Mouse (Mus musculus) CH12.LX (cell line): ENCODE results near the gene Klhl18. TPM values are rescaled to one million over a fixed set of nuclear protein-coding genes. Genes with fewer than 3 reads are reported as not detected.

Experiments used
- DNase-seq: peaks from one replicate; pipeline ENCODE4 v3.0.0-alpha.2; 2013; ENCODE audit errors: extremely low read depth
- H3K27ac ChIP-seq: 2 replicates; pipeline ENCODE4 v1.5.1; 2012; ENCODE audit warnings: low read depth, mild to moderate bottlenecking, control low read depth, moderate library complexity; ENCODE audit not compliant: insufficient read depth
- H3K27me3 ChIP-seq: replicated peaks from 2 replicates; pipeline ENCODE3; 2012; ENCODE audit warnings: inconsistent platforms
- H3K36me3 ChIP-seq, 2 experiments: replicated peaks in 1 of 2; 2 replicates each; pipeline versions ENCODE3 to v1.6.1; 2012; ENCODE audit warnings: inconsistent platforms in 1 of 2, low read length in 1 of 2, mild to moderate bottlenecking in 1 of 2, mixed read lengths in 1 of 2, moderate library complexity in 1 of 2; ENCODE audit not compliant: control insufficient read depth in 1 of 2, insufficient read depth in 1 of 2
- H3K4me1 ChIP-seq, 2 experiments: 2 replicates each; pipeline ENCODE4 v1.6.1; 2012; ENCODE audit warnings: inconsistent platforms in 1 of 2, moderate library complexity in 1 of 2; ENCODE audit not compliant: insufficient read depth in 2 of 2, control insufficient read depth in 1 of 2
- H3K4me2 ChIP-seq: 2 replicates; pipeline ENCODE4 v1.6.1; 2012; ENCODE audit warnings: low read depth, mild to moderate bottlenecking, control low read depth; ENCODE audit not compliant: poor library complexity, insufficient read depth, severe bottlenecking
- H3K4me3 ChIP-seq, 3 experiments: fragments of 150-350 bp in 1 of 3; sonication (generic) in 1 of 3; replicated peaks in 1 of 3; 2 replicates each; pipeline versions ENCODE3 to v1.5.1; 2011 to 2012; ENCODE audit warnings: low read depth in 2 of 3, low read length in 2 of 3, mild to moderate bottlenecking in 2 of 3, moderate library complexity in 2 of 3, control low read depth in 1 of 3, improper control_type of control experiment in 1 of 3, inconsistent platforms in 1 of 3, mixed read lengths in 1 of 3; ENCODE audit not compliant: poor library complexity in 1 of 3
- H3K79me2 ChIP-seq: replicated peaks from 2 replicates; pipeline ENCODE4 v1.6.1; 2012; ENCODE audit warnings: mild to moderate bottlenecking, moderate library complexity; ENCODE audit not compliant: control insufficient read depth, poor library complexity, insufficient read depth, severe bottlenecking; ENCODE audit errors: extremely low read depth
- H3K9ac ChIP-seq: 2 replicates; pipeline ENCODE4 v1.6.1; 2012; ENCODE audit warnings: low read depth, mild to moderate bottlenecking, control low read depth, moderate library complexity; ENCODE audit not compliant: insufficient read depth
- H3K9me3 ChIP-seq: replicated peaks from 2 replicates; pipeline ENCODE3; 2012; ENCODE audit warnings: low read length, inconsistent platforms, mixed read lengths
- BHLHE40 ChIP-seq: IDR thresholded peaks from 2 replicates; pipeline ENCODE4 v1.6.1; 2011; ENCODE audit warnings: mild to moderate bottlenecking, low read depth, low read length, improper control_type of control experiment
- CHD1 ChIP-seq: IDR thresholded peaks from 2 replicates; pipeline ENCODE4 v1.6.1; 2012; ENCODE audit warnings: low read depth, low read length, improper control_type of control experiment, inconsistent platforms
- CHD2 ChIP-seq: IDR thresholded peaks from 2 replicates; pipeline ENCODE4 v1.6.1; 2011; ENCODE audit warnings: low read length, improper control_type of control experiment
- E2F4 ChIP-seq: IDR thresholded peaks from 2 replicates; pipeline ENCODE4 v1.6.1; 2011; ENCODE audit warnings: low read depth, low read length, improper control_type of control experiment; ENCODE audit not compliant: insufficient replicate concordance
- EP300 ChIP-seq: IDR thresholded peaks from 2 replicates; pipeline ENCODE4 v1.6.1; 2011; ENCODE audit warnings: low read length, improper control_type of control experiment
- GABPA ChIP-seq: IDR thresholded peaks from 2 replicates; pipeline ENCODE4 v1.6.1; 2012; ENCODE audit warnings: low read depth, low read length, improper control_type of control experiment, inconsistent platforms; ENCODE audit not compliant: insufficient replicate concordance
- IRF4 ChIP-seq: IDR thresholded peaks from 2 replicates; pipeline ENCODE4 v1.6.1; 2014; ENCODE audit warnings: low read depth, mild to moderate bottlenecking, inconsistent platforms, low read length, improper control_type of control experiment
- JUN ChIP-seq: IDR thresholded peaks from 2 replicates; pipeline ENCODE4 v1.6.1; 2011; ENCODE audit warnings: low read depth, mild to moderate bottlenecking, low read length, improper control_type of control experiment, moderate library complexity; ENCODE audit not compliant: insufficient read depth
- JUND ChIP-seq: conservative IDR thresholded peaks from 2 replicates; pipeline ENCODE4 v1.6.1; 2011; ENCODE audit warnings: low read depth, low read length, improper control_type of control experiment
- KAT2A ChIP-seq: IDR thresholded peaks from 2 replicates; pipeline ENCODE4 v1.6.1; 2012; ENCODE audit warnings: low read length, improper control_type of control experiment, inconsistent platforms; ENCODE audit not compliant: insufficient replicate concordance
- MAFK ChIP-seq: IDR thresholded peaks from 2 replicates; pipeline ENCODE4 v1.6.1; 2011; ENCODE audit warnings: low read length, improper control_type of control experiment; ENCODE audit not compliant: insufficient replicate concordance
- MAX ChIP-seq: IDR thresholded peaks from 2 replicates; pipeline ENCODE4 v1.6.1; 2011; ENCODE audit warnings: low read length, improper control_type of control experiment
- MAZ ChIP-seq: IDR thresholded peaks from 2 replicates; pipeline ENCODE4 v1.6.1; 2012; ENCODE audit warnings: low read depth, mild to moderate bottlenecking, inconsistent platforms, low read length, improper control_type of control experiment, moderate library complexity
- MXI1 ChIP-seq: IDR thresholded peaks from 2 replicates; pipeline ENCODE4 v1.6.1; 2011; ENCODE audit warnings: mild to moderate bottlenecking, low read depth, low read length, improper control_type of control experiment
- MYC ChIP-seq: IDR thresholded peaks from 2 replicates; pipeline ENCODE4 v1.6.1; 2011; ENCODE audit warnings: low read depth, mild to moderate bottlenecking, improper control_type of control experiment, low read length
- NRF1 ChIP-seq: IDR thresholded peaks from 2 replicates; pipeline ENCODE4 v1.6.1; 2014; ENCODE audit warnings: low read depth, mild to moderate bottlenecking, inconsistent platforms, low read length, improper control_type of control experiment, moderate library complexity
- POLR2A ChIP-seq: IDR thresholded peaks from 2 replicates; pipeline ENCODE4 v1.6.1; 2011; ENCODE audit warnings: low read depth, mild to moderate bottlenecking, improper control_type of control experiment, low read length
- POLR2AphosphoS2 ChIP-seq: IDR thresholded peaks from 2 replicates; pipeline ENCODE4 v1.6.1; 2011; ENCODE audit warnings: low read depth, low read length, improper control_type of control experiment
- RAD21 ChIP-seq: IDR thresholded peaks from 2 replicates; pipeline ENCODE4 v1.6.1; 2011; ENCODE audit warnings: low read depth, mild to moderate bottlenecking, low read length, improper control_type of control experiment, moderate library complexity
- RCOR1 ChIP-seq: conservative IDR thresholded peaks from 2 replicates; pipeline ENCODE4 v1.6.1; 2012; ENCODE audit warnings: low read depth, mild to moderate bottlenecking, inconsistent platforms, low read length, improper control_type of control experiment
- TBP ChIP-seq: conservative IDR thresholded peaks from 2 replicates; pipeline ENCODE4 v1.6.1; 2011; ENCODE audit warnings: low read depth, low read length, improper control_type of control experiment
- TCF12 ChIP-seq: IDR thresholded peaks from 2 replicates; pipeline ENCODE4 v1.6.1; 2014; ENCODE audit warnings: low read depth, mild to moderate bottlenecking, inconsistent platforms, low read length, improper control_type of control experiment
- USF2 ChIP-seq: conservative IDR thresholded peaks from 2 replicates; pipeline ENCODE4 v1.6.1; 2011; ENCODE audit warnings: low read depth, low read length, improper control_type of control experiment
- ZC3H11A ChIP-seq: IDR thresholded peaks from 2 replicates; pipeline ENCODE4 v1.6.1; 2012; ENCODE audit warnings: low read depth, mild to moderate bottlenecking, inconsistent platforms, low read length, improper control_type of control experiment
- ZKSCAN1 ChIP-seq: IDR thresholded peaks from 2 replicates; pipeline ENCODE4 v1.6.1; 2012; ENCODE audit warnings: low read depth, inconsistent platforms, low read length, improper control_type of control experiment, borderline replicate concordance
- ZMIZ1 ChIP-seq: IDR thresholded peaks from 2 replicates; pipeline ENCODE4 v1.6.1; 2012; ENCODE audit warnings: low read depth, mild to moderate bottlenecking, inconsistent platforms, low read length, improper control_type of control experiment
- ZNF384 ChIP-seq: IDR thresholded peaks from 2 replicates; pipeline ENCODE4 v1.6.1; 2012; ENCODE audit warnings: low read depth, low read length, improper control_type of control experiment, inconsistent platforms
- dilution Hi-C: fragments of 300-500 bp; cut with MboI; formaldehyde crosslinking; loops from 2 replicates; pipeline ENCODE4 v1.14.3; 2020; ENCODE audit warnings: low sequenced_read_pairs; ENCODE audit not compliant: extremely low pct_unique_long_range_greater_than_20kb, extremely low pct_ligation_motif_present
- in situ Hi-C: fragments of 300-500 bp; cut with MboI; formaldehyde crosslinking; loops from 3 replicates; pipeline ENCODE4 v1.14.3; 2019; ENCODE audit warnings: low sequenced_read_pairs, low pct_ligation_motif_present, low pct_unique_long_range_greater_than_20kb, mixed read lengths
- polyA plus RNA-seq: library from polyadenylated mRNA; unstranded; fragments of >175 nt; gene quantifications from 2 replicates; pipeline ENCODE4 v1.2.1, GENCODE M21; 2012; ENCODE audit warnings: low read depth; ENCODE audit not compliant: insufficient read length
- total RNA-seq, 2 experiments: library from RNA; depleted of rRNA; stranded (reverse); fragments of 300-350 nt in 1 of 2; fragments of >200 nt in 1 of 2; gene quantifications; 2 replicates each; pipeline ENCODE4 v1.2.3; 2012 to 2014

Gene Klhl18
- total and polyA plus RNA-seq, 3 experiments: 3.0 to 10.1 (median 4.8) TPM

DNA sequence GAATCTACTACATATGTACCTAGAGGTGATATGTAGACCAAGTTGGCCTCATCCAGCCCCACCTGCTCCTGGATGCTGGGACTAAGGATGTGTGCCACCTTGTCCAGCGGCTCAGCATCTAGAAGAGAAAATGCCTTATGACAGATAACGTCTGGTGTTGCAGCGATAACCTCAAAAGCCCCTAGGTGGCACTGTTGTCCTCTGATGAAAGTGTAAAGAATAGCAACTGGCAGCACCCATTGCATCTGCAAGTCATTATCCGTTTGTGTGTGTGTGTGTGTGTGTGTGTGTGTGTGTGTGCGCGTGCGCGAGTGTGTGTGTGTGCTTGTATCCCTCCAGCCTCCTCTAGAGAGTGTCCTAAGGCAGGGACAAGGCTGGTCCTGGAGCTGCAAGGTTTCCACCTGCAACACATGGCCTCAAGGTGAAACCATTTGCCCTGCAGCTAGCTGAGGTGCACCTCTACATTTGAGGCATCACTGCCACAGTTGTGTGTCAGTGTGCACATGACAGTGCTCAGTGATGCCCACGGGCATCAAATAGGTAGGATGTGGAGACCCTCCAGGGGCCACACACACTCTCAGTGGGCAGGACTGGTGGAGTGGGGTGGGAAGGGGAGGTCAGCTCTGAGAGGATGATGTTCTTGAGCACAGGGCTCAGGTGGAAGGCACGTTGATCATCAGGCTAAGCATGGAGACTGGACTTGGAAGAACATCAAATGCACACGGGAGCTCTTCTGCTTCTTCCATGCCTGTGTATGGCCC is 27.5 kb downstream of the Klhl18 start (continued):
- no peak for TF ChIP-seq MYC
- TF ChIP-seq MAZ: no peak
- peak; percentile 16; the same call in 1 of the 2 replicates for TF ChIP-seq ZC3H11A
- TF ChIP-seq CHD2: no peak
- no peak for TF ChIP-seq POLR2AphosphoS2
- no peak for TF ChIP-seq ZKSCAN1
- peak; percentile 37; the same call in 1 of the 2 replicates for TF ChIP-seq BHLHE40
- TF ChIP-seq POLR2A: 0 out of 2 replicates have a peak, but pooled peaks have one; percentile 18
- no peak for TF ChIP-seq KAT2A
- TF ChIP-seq MAX: no peak
- TF ChIP-seq EP300: no peak
- no peak for TF ChIP-seq RCOR1
- TF ChIP-seq E2F4: no peak
- no peak for TF ChIP-seq CHD1
- no peak for TF ChIP-seq USF2
- no peak for TF ChIP-seq TCF12
- peak; percentile 89 for TF ChIP-seq RAD21
- TF ChIP-seq MAFK: no peak

DNA sequence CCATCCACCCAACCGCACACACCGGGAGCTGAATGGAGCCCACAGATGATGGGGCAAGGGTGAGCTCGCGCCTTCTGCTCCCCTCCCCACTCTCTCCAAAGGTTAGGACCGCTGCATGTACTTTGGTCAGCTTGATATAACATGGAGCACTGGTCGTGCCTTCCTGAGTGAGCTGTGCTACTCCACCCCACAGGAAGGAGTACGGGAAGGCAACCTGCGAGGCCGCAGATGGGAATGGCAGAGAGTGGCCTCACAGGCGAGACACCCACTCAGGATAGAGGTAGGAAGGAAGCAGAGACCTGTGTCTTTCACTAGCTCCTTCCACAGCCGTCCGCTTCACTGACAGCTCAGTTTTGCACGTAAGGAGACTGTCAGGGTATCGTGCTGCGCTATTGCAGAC is 28.1 kb downstream of the Klhl18 start:
- no peak overlapping the region for H3K4me2 ChIP-seq
- dilution Hi-C loops (no loop called here), in situ Hi-C loops (no loop called here)
- H3K36me3 ChIP-seq: peaks cover 19 to 43% of the 10 kb centered on the region in 2 experiments
- peaks cover 5 to 15% of the 10 kb centered on the region in 2 experiments for H3K4me1 ChIP-seq
- H3K27ac ChIP-seq: no peak overlapping the region
- no peak overlapping the region for H3K9ac ChIP-seq
- DNase-seq: no peak
- H3K27me3 ChIP-seq: no peaks in the 10 kb centered on the region
- TF ChIP-seq IRF4: no peak
- TF ChIP-seq CHD2: no peak
- no peak for TF ChIP-seq ZNF384
- no peak for TF ChIP-seq JUND
- no peak for TF ChIP-seq KAT2A
- no peak for TF ChIP-seq JUN
- TF ChIP-seq MYC: no peak
- TF ChIP-seq TBP: no peak
- no peak for TF ChIP-seq ZMIZ1
- TF ChIP-seq GABPA: no peak
- no peak for TF ChIP-seq ZKSCAN1
- TF ChIP-seq MXI1: no peak
- no peak for TF ChIP-seq NRF1
- TF ChIP-seq, all 38 proteins: peak for 0
- Histone ChIP-seq H3K4me3 (no peak overlapping the region), H3K9me3 (peaks cover 6% of the 10 kb centered on the region), H3K79me2 (no peaks in the 10 kb centered on the region)
